Comparison of ENCODE assay signal across 12 mouse cellular contexts in genomic region chr10:37231159-37231558, GRCm38 (mm10).
DNase-seq lines count a peak whose midpoint lies in the region; ATAC-seq and TF ChIP-seq lines count a peak whose summit lies in the region.
"Had no signal": no experiment of that assay in that cellular context is flagged by ENCODE, and none has a peak within 500 bp of the region (broad histone marks: within the 10 kb centered on the region; RNA-seq: fewer than 3 reads in every experiment).

No protein-coding gene starts in this region.

- DNase-seq in heart, postnatal 4 days: no peak
- no peak for DNase-seq in midbrain, postnatal 0 days (ENCODE audit: low spot score)
- no peak for DNase-seq in cerebellum, adult 18-20 months
- DNase-seq in left cerebral cortex, adult 18-20 months (ENCODE audit: low spot score in 2 of 2): no peak
- DNase-seq: cerebellum, adult 11-12 months; gastrocnemius, postnatal 36 days had no signal

- WGBS in heart, embryonic 12.5 days: 82% methylated on average over 6 of the region's 6 CpGs
- WGBS in neural tube, embryonic 12.5 days: 87% methylated on average over 6 of the region's 6 CpGs
- WGBS in neural tube, embryonic 15.5 days: 89% methylated on average over 6 of the region's 6 CpGs
- WGBS in midbrain, postnatal 0 days: 85% methylated on average over 6 of the region's 6 CpGs

- H3K4me2 ChIP-seq in heart, embryonic 12.5 days: no peak overlapping the region
- H3K4me2 ChIP-seq in neural tube, embryonic 12.5 days (replicated peaks): no peak overlapping the region
- no peak overlapping the region for H3K4me2 ChIP-seq in neural tube, embryonic 15.5 days
- no peak overlapping the region for H3K4me2 ChIP-seq in midbrain, postnatal 0 days (ENCODE audit: low read depth, low read length, poor library complexity, severe bottlenecking)

- TF ChIP-seq CTCF in midbrain, postnatal 0 days (IDR thresholded peaks at IDR 0.05): no peak

- H3K4me3 ChIP-seq in heart, embryonic 12.5 days: no peak overlapping the region
- no peak overlapping the region for H3K4me3 ChIP-seq in neural tube, embryonic 12.5 days
- H3K4me3 ChIP-seq in neural tube, embryonic 15.5 days (replicated peaks): no peak overlapping the region
- no peak overlapping the region for H3K4me3 ChIP-seq in midbrain, postnatal 0 days (ENCODE audit: low read depth, low read length)
- H3K4me3 ChIP-seq: forebrain, embryonic 15.5 days; limb, embryonic 13.5 days had no signal

- peaks cover 33% of the 10 kb centered on the region for H3K4me1 ChIP-seq in heart, embryonic 12.5 days (replicated peaks)
- H3K4me1 ChIP-seq in neural tube, embryonic 12.5 days: peaks cover 7% of the 10 kb centered on the region
- peaks cover 6% of the 10 kb centered on the region for H3K4me1 ChIP-seq in neural tube, embryonic 15.5 days
- H3K4me1 ChIP-seq in midbrain, postnatal 0 days (ENCODE audit: insufficient read depth, low read length): no peaks in the 10 kb centered on the region

- H3K9ac ChIP-seq in heart, embryonic 12.5 days: no peak overlapping the region
- no peak overlapping the region for H3K9ac ChIP-seq in neural tube, embryonic 12.5 days
- H3K9ac ChIP-seq in neural tube, embryonic 15.5 days (replicated peaks): no peak overlapping the region
- no peak overlapping the region for H3K9ac ChIP-seq in midbrain, postnatal 0 days (replicated peaks; ENCODE audit: low read length, poor library complexity, severe bottlenecking)
- H3K9ac ChIP-seq: forebrain, embryonic 15.5 days; limb, embryonic 13.5 days had no signal

- no peak for ATAC-seq in heart, embryonic 12.5 days (ENCODE audit: insufficient number of reproducible peaks, low FRiP score)
- ATAC-seq in neural tube, embryonic 12.5 days (ENCODE audit: low FRiP score, low read depth): 0 out of 2 replicates have a peak, but pooled peaks have one; percentile 22
- ATAC-seq in neural tube, embryonic 15.5 days (ENCODE audit: low FRiP score): no peak
- peak; percentile 49; the same call in 1 of the 2 replicates for ATAC-seq in erythroblast, adult 5-6 weeks (replicated peaks; ENCODE audit: low FRiP score, poor library complexity, severe bottlenecking)
- ATAC-seq in midbrain, postnatal 0 days (ENCODE audit: low FRiP score): peak; percentile 45; the same call in 1 of the 2 replicates

- no peaks in the 10 kb centered on the region for H3K27me3 ChIP-seq in heart, embryonic 12.5 days (replicated peaks)
- H3K27me3 ChIP-seq in neural tube, embryonic 12.5 days (replicated peaks): no peaks in the 10 kb centered on the region
- no peaks in the 10 kb centered on the region for H3K27me3 ChIP-seq in neural tube, embryonic 15.5 days (replicated peaks)
- no peaks in the 10 kb centered on the region for H3K27me3 ChIP-seq in midbrain, postnatal 0 days (ENCODE audit: insufficient read depth, low read length)
- H3K27me3 ChIP-seq: forebrain, embryonic 15.5 days; limb, embryonic 13.5 days had no signal

- peak overlapping the region; percentile 67; the same call in 1 of the 2 replicates for H3K27ac ChIP-seq in heart, embryonic 12.5 days (ENCODE audit: poor library complexity, severe bottlenecking)
- no peak overlapping the region for H3K27ac ChIP-seq in neural tube, embryonic 12.5 days
- H3K27ac ChIP-seq in neural tube, embryonic 15.5 days (replicated peaks): no peak overlapping the region
- no peak overlapping the region for H3K27ac ChIP-seq in midbrain, postnatal 0 days (ENCODE audit: low read depth, low read length)
- H3K27ac ChIP-seq: forebrain, embryonic 15.5 days; limb, embryonic 13.5 days had no signal

- H3K36me3 ChIP-seq in heart, embryonic 12.5 days: no peaks in the 10 kb centered on the region
- H3K36me3 ChIP-seq in neural tube, embryonic 12.5 days: no peaks in the 10 kb centered on the region
- no peaks in the 10 kb centered on the region for H3K36me3 ChIP-seq in neural tube, embryonic 15.5 days
- no peaks in the 10 kb centered on the region for H3K36me3 ChIP-seq in midbrain, postnatal 0 days (ENCODE audit: insufficient read depth, low read length)
- H3K36me3 ChIP-seq: forebrain, embryonic 15.5 days; limb, embryonic 13.5 days had no signal

- H3K9me3 ChIP-seq in heart, embryonic 12.5 days (replicated peaks): no peaks in the 10 kb centered on the region
- H3K9me3 ChIP-seq in neural tube, embryonic 12.5 days: no peaks in the 10 kb centered on the region
- H3K9me3 ChIP-seq in neural tube, embryonic 15.5 days (replicated peaks): no peaks in the 10 kb centered on the region
- H3K9me3 ChIP-seq in midbrain, postnatal 0 days (ENCODE audit: low read length): no peaks in the 10 kb centered on the region
- H3K9me3 ChIP-seq: forebrain, embryonic 15.5 days; limb, embryonic 13.5 days had no signal

Comparison
In these comparisons a context has a peak if more than half of its experiments do, and no peak if none do; other contexts are left out.
1. ATAC-seq: peak in neural tube, embryonic 12.5 days (single experiment), erythroblast, adult 5-6 weeks (single experiment) and midbrain, postnatal 0 days (single experiment); none in heart, embryonic 12.5 days (single experiment) and neural tube, embryonic 15.5 days (single experiment).